Mouse (Mus musculus) heart, postnatal 0 days (tissue): ENCODE results near the gene Ppp1r9a.

ENCODE experiments used
- CTCF ChIP-seq: IDR thresholded peaks from 2 replicates; pipeline ENCODE4 v1.5.1; 2016; ENCODE audit warnings: antibody characterized with exemption, control low read depth, low read depth
- EP300 ChIP-seq: IDR thresholded peaks from 2 replicates; pipeline ENCODE4 v1.6.1; 2016; ENCODE audit warnings: antibody characterized with exemption, low read depth

- TF ChIP-seq CTCF: no peak
- TF ChIP-seq EP300: no peak
These were observed 74.8 kb downstream of the Ppp1r9a start for GRCm38 (mm10) chr6:4977515-4977914.
